Mouse (Mus musculus): ENCODE results near the gene Nup210l.

Gene Nup210l

DNA sequence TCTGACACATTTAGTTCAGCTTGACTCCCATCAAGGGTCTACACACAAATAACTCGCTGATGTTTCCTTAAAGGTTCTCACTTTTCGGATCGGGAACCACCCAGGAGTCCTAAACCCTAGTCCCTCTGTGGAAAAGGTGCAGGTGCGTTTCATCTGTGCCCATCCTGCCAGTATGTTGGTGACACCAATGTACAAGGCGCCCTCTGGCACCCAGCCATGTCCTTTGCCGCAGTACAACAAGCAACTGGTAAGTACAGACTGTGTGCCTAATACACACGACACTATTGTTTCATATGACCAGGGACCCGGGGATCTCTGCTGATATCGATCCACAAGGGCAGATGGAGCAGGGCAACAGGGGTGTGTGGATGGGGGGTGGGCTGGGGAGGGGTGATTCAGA, 55.8 kb downstream of the Nup210l start:
- DNase-seq (ENCODE audit: low spot score in 2 of 2): no peak

DNA sequence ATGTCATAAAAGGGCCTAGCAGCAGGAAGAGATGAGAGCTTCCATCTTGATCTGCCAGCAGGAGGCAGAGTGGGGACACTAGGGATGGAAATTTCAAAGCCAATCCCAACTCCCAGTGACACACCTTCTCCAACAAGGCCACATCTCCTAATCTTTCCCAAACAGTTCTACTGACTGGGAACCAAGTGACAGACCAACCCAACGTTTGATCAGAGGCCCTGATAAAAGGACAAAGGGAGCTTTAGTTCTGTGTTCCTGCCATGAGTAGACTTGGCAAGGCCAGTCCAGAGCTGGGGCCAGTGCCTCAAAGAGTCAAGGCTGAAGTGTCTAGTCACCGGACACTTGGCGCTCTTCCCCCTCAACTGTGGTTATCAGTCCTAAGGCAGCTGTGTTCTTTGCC, 57.6 kb downstream of the Nup210l start:
- no peak for DNase-seq (ENCODE audit: low spot score in 2 of 2)

DNA sequence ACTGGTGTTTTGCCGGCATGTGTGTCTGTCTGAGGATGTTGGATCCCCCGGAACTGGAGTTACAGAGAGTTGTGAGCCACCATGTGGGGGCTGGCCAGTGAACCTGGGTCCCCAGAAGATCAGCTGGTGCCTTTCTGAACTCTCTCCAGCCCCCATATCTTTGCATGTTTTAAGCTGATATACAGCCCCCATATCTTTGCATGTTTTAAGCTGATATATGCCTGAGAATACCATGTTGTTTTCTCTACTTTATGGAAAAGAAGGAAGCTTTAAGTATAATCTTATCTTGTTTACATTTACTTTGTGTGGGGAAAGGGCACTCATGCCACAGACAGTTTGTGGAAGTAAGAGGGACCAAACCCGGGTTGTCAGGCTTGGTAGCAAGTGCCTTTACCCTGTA, 75.6 kb downstream of the Nup210l start:
- DNase-seq (ENCODE audit: low spot score in 2 of 2): no peak

DNA sequence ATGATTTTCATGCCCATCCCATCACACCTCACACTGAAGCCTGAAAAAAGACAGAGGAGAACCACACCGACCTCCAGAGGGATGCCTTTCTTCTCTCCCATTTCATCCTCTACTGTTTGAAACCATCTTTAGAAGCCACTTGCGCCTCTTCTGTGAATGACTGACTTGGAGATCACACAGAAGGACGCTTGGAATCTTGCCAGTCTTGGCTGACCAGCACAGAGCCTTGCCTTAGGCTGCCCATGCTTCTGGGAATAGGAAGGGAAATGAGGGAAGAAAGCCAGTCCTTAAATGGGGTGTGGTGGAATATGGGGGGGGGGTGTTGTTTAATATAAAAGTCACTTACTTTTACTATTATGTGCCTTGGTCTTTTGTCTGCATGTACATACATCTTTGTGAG, 79.6 kb downstream of the Nup210l start:
- DNase-seq (ENCODE audit: low spot score in 2 of 2): no peak

DNA sequence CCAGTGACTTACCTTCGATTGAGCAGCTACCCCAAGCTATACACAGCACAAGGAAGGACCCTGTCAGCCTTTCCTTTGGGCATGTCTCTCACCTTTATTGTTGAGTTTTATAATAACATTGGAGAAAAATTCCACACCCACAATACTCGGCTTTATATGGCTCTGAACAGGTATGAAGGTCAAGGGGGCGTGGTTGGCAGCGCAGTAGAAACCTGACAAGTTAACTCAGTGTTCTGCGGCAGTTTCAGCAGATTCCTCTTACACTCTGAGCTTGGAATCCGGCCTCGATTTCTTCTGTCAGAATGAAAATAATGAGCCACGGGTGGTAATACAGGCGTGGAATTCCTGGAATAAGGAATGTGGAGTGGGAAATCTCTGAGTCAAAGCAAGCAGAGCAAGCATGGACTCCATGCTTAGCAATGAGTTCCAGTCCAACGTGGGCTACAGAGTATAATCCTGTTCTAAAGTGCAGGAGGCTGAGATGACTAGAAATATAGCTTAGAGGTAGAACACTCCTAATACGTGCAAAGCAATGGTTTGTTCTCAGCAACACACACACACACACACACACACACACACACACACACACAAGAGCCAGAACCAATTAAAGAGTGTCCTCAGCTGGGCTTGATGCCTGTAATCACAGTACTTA, 87.1 kb downstream of the Nup210l start:
- no peak for DNase-seq (ENCODE audit: low spot score in 2 of 2)

DNA sequence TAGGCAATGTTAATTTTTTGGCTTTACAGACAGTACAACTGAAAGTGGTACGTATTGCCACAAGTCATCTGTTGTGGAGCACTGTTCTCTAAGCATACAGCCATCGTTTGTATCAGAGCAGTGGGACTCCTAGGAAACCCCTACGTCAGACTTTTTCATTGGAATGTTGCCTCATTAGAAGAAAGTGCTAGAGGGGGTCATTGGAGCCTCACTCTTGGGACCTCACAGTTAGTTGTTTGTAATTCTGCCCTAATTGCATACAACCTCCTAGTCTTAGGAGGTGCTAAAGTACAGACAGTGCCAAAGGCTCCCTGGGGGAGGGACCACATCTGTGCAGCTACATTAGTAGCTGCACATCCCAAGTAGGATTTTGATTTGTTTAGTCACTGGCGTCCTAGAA, 90.8 kb downstream of the Nup210l start:
- no peak for DNase-seq (ENCODE audit: low spot score in 2 of 2)

DNA sequence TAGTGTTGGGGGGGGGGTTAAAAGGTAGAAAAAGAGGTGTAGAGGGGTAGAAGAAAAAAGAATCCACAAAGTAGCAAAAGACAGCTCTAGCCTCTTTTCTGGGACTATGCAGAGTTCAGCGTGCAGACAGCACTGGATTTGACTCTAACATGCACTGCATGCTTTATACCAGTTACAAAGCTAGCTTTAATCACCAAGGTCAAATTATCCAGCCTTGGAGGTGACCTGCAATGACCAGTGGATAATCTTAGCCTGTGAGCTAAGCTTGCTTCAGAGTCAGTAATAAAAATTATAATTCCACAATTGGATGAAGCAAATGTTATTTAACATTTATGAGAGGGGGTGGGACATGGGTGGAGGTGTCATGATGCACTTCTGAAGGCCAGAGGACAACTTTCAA, 91.7 kb downstream of the Nup210l start:
- DNase-seq (ENCODE audit: low spot score in 2 of 2): no peak

DNA sequence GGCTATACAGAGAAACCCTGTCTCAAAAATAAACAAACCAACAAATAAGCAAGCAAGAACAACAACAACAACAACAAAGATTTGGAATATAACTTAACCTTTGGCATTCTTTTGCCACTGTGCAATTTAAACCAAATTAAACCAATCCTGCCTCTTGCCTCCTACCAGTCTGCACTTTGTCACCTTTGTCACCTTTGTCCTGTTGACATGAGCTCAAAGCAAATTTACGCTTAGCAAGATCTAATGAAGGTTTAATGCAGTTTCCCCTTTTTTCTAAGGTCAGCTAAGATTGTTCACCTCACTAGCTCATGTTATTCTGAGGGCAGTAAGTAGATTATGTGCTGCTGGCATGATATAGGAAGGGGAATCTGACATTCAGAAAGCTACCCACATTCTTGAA, 93.6 kb downstream of the Nup210l start:
- no peak for DNase-seq (ENCODE audit: low spot score in 2 of 2)

DNA sequence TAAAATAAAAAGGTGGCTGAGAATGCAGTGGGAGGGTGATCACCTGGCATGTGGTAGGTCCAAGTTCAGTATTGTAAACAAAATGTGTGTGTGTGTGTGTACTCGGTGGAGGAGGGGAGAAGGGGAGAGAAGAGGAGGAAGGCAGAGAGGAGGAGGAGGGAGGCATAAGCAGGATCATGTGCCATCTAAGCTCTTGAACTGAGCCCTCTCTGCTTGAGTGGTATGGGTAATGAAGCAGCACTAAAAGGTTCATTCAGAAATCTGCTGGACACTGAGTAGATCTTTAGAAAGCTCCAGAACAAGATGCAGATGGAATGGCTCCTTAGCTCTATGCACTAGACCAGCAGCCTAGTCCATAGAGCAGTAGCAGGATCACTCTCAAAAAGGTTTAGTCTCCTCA, 99.0 kb downstream of the Nup210l start:
- DNase-seq (ENCODE audit: low spot score in 2 of 2): no peak

DNA sequence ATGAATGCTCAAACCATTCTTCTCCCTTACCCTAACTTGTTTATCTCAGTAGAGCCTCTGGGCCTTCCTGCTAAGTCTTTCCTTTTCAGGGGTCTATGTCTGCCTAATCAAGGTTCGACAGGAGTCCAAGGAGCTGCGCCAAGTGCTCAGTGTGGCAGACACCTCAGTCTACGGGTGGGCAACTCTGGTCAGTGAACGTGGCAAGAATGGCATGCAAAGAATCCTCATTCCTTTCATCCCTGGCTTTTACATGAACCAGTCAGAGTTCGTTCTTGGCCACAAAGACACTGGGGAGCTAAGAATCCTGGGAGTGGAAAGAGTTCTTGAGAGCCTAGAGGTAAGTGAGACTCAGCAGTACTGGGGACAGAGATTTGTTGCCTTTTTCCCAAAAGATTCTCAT, 99.7 kb downstream of the Nup210l start:
- DNase-seq (ENCODE audit: low spot score in 2 of 2): no peak

DNA sequence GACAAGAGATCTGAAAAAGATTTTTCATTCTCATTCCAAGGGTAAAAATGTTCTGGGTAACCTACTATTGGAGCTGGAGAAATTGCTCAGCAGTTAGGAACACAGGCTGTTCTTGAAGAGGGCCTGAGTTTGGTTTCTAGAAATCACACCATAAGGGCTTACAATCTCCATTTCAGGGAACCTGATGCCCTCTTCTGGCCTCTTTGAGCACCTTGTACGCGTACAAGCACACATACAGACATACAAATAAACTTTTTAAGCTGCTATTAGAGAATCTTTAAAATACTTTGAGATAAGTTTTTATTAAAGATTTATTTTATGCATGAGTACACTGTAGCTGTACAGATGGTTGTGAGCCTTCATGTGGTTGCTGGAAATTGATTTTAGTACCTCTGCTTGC, 100.7 kb downstream of the Nup210l start:
- DNase-seq (ENCODE audit: low spot score in 2 of 2): no peak

DNA sequence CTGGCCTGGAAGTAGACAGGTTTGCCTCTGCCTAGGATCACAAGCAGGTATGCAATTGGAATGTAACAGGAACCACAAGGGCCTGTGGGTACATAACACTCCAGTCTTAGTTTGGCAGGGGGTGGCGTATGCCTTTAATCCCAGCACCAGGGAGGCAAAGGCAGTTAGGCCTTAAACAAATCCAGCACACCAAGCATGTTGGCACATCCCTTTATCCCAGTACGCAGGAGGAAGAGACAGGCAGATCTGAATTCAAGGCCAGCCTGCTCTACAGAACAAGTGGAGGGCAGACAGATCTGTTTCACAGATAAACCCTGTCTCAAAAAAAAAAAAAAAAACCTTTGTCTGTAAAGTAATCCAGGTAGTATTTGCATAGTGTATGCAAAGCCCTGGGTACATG, 104.7 kb downstream of the Nup210l start:
- no peak for DNase-seq (ENCODE audit: low spot score in 2 of 2)

DNA sequence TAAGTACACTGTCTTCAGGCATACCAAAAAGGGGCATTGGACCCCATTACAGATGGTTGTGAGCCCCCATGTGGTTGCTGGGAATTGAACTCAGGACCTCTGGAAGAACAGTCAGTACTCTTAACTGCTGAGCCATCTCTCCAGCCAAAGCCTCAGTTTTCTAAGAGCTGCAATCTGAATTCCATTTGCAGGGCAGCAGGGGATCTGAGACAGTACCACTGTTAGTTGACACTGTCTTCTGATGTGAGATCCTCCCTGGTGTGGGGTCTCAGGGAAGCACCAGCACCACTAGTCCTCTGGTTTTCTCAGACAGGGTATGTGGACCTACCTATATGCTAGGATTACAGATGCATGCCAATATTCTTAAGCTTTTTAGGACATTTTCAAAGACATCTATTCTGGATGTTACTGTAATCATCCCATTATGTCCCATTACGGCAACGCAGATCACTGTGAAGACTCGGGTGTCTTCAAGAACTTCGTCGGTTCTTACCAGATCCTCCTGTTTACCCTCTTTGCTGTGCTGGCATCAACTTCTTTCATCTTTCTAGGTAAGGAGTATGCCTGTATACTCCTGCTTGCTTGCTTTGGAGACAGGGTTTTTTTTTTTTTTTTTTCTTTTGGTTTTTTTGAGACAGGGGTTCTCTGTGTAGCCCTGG, 106.1 kb downstream of the Nup210l start:
- no peak for DNase-seq (ENCODE audit: low spot score in 2 of 2)

DNA sequence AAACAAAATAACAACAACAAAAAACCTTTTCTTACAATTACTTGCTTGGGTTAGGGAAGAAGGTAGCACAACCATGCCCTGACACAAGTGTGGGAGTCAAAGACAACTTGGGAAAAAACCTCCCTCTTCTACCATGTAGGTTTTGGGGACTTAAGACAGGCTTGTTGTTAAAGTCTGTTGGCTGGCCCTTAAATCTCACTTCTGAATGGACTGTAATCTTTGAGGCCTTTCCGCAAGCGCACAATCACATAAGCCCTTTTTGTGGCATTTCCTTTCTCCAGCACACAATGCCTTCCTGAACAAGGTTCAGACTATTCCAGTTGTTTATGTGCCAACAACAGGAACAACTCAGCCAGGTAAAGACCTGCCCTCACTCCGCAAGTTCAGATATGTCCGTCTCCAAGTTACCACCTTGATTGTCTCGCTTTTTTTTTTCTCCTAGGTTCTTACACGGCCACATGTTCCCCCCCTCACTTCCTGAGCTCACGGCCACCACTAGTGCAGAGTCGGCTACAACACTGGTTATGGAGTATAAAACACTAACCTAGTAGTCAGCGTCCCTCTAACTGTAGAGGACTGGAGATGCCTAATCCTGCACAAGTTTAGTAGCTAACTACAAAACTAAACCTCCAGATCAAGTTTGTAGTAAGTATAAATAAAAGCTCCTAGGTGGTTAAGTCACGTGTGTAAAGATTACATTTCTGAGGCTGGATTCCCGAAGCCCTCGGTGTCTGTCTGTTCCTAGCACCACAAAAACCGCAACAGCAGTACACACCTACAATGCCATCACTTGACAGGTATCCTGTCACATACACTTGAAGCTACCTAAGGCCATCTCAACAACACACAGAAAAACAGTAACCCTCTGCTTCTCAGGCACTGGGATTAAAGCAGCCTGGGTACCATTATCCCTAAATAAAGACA, 107.8 kb downstream of the Nup210l start:
- DNase-seq (ENCODE audit: low spot score in 2 of 2): no peak

DNA sequence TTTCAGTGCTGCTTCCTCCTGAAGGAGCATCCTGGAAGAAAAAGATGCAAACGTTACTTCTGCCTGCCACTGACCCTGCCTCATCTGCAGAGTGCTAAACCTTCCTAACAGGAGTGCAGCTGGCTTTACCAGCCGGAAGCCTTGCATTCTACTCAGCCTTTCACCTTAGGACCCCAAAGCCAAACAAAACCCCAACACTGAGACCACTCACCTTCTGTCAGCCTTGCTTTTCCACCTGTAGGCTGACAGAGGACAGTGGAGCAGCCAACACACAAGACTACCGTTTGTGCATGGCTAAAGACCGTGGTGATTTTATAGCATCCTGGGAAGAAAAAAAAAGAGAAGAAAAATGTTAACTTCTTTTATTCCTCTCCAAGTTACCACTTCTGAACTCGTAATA, 108.8 kb downstream of the Nup210l start:
- DNase-seq (ENCODE audit: low spot score in 2 of 2): no peak

DNA sequence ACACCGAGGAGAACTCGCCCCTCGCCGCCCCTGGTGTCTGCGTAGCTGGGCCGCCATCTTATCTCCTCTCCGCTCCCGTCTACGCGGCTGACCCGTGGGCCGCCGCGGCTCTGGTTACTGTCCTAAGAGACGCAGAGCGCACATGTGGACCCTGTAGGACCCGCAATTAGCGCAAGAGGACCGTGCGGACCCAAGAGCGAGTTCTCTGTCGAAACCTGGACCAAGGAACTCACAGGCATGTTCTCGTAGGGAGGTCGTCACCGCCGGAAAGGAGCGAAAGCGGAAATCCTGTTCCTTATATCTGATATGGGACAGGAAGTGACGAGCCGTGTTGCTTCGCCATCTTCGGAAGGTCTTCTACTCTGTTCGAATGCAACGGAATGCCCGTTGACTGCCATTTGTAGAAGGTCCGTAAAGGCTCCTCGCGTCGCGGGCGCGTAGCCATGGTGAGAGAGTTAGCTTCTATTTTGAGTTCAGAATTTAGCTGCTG, 109.5 kb downstream of the Nup210l start, which contains the start of the genes Rps27 and Rab13:
TSS of gene Rps27 (minus strand) at position 275 of the 490 bp plus-strand sequence.
TSS of gene Rab13 (plus strand) at position 319 of the 490 bp plus-strand sequence.
- DNase-seq (ENCODE audit: low spot score in 2 of 2): peak; percentile 61 to 73

DNA sequence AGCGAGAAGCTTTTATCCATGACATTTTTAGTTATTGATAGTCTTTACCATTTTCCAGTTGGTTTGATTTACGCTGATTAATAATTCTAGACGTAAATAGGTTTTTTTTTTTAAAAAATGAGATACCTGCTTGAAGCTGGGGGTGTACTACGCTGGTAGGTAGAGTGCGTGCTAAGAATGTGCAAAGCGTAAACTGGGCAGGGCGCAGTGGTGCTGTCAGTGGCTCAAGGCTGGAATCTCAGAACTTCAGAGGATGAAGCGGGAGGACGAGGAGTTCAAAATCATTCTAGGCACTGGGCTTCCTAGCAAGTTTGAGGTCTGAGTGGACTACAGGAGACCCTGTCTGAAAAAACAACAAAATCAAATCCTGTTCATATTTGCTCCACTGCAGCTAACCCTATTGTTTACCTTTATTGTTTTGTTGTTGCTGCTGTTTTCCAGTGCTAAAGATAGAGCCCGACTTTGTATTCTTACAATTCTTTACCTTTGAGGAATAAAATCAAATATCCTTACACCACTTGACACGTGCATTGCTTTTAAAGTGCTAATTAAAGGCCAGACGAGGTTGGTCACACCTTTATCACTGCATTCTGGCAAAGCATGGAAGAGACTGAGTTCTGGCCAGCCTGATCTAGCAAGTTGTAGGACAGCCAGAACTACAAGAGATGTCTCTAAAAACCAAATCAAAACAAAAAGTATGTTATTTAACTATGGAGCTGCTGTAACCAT, 110.2 kb downstream of the Nup210l start:
- no peak for DNase-seq (ENCODE audit: low spot score in 2 of 2)

DNA sequence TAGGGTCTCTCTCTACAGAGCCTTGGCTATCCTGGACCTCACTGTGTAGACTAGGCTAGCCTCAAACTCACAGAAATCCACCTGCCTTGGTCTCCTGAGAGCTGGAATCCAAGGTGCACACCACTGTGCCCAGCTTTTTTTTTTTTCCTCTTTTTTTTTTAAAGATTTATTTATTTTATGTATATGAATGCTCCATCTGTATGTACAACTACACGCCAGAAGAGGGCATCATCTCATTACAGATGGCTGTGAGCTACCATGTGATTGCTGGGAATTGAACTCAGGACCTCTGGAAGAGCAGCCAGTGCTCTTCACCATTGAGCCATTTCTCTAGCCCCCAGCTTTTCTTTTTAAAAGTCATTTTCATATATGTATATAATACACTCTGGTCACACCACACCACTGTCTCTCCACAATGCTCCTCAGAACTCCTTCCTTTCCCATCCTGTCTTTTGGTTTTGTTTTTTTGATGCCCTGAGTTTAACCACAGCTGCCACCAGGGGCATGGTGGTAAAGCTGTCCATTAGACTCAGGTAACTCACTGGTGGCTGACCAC, 112.0 kb downstream of the Nup210l start:
- DNase-seq (ENCODE audit: low spot score in 2 of 2): no peak

DNA sequence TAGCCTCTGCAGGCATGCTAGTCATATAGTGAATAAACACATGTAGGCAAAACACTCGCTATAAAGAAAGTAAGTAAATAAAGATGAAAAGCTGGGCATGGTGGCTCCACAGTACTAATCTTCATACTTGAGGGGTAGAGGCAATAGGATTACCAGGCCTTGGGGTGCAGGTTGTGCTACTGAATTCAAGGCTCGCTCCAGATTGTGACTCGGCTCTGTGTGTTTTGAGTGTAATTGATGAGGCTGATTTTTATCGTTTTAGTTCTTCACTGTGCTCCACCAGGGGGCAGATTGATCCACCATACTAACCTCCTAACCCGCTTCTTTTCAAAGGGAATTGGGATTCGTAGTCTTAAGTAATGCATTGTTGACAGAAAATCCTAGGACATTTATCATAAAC, 116.2 kb downstream of the Nup210l start:
- peak in 1 of 2 experiments; percentile 47 for DNase-seq (ENCODE audit: low spot score in 2 of 2)

DNA sequence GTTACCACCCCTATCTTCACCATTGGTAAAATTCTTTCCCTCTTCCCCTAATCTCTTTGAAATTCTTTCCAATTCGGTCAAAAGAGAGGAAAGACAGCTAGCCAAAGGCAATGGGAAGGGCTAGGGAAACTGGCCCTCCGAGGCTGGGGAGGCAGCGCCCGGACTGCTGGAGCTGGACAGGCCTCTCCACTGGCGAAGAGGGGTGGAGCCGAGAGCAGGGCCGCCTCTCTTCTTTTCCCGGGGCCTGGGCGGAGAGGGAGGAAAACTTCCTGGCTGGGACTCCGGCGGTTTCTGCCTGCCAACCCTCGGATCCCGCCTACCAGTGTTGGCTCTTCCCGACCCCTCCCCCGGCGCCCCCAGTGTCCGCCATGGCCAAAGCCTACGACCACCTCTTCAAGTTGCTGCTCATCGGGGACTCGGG, 116.6 kb downstream of the Nup210l start:
- DNase-seq (ENCODE audit: low spot score in 2 of 2): peak; percentile 27 to 58

DNA sequence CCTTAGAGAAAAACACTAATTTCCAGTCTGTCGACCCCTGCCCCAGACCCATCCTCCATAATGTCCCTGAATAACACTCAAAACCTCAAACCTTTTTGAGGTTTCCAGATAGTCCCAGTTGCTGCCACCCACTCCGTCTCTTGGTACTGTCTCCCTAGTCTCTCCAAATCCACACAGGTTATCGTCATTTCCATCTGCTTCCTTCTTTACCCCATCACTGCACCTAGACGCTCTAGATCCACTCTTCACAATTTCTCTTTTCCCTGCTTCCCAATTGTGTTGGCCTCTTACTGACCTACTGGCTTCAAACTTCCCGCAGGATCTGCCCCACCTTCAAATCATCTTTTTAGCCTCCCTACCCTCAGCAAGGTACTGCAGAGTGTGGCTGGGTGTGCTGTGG, 117.2 kb downstream of the Nup210l start:
- DNase-seq (ENCODE audit: low spot score in 2 of 2): no peak

Measured in cerebellum, postnatal 4 days (tissue).